Mouse (Mus musculus) thymus, postnatal 0 days (tissue): ENCODE measurements around the gene Ccl5. TPM values are rescaled to one million over a fixed set of nuclear protein-coding genes. Genes with fewer than 3 reads are reported as not detected.
"Not testable (repeated sequence)": the region's sequence is repeated elsewhere in the genome, so short reads cannot be mapped to it uniquely, and the experiment has no call there.

ENCODE experiments used
- DNase-seq: peaks from one replicate; pipeline ENCODE4 v3.0.0-alpha.2; 2015; ENCODE audit warnings: low spot score
- polyA plus RNA-seq: library from polyadenylated mRNA; unstranded; fragments of >200 nt; fragmentation: Nextera tagmentation; extraction: Ambion mirVana; gene quantifications from 2 replicates; pipeline ENCODE4 v1.2.1, GENCODE M21; 2015

Gene Ccl5
- polyA plus RNA-seq = 44.9 and 47.3 TPM in 2 replicates

GRCm38 (mm10) chr11:83530360-83530759 is at the start of gene Ccl5:
Ccl5 (minus strand) TSS chr11:83530518.
- no peak for DNase-seq

- DNase-seq = no peak
Observed at GRCm38 (mm10) chr11:83578999-83579398, 48.7 kb upstream of the Ccl5 start.

GRCm38 (mm10) chr11:83578186-83578760 is 48.0 kb upstream of the Ccl5 start, which contains the start of gene Ccl9:
Ccl9 (minus strand) TSS chr11:83578636.
- DNase-seq = no peak

- DNase-seq = no peak
Observed at GRCm38 (mm10) chr11:83576927-83577555, 46.7 kb upstream of the Ccl5 start.

GRCm38 (mm10) chr11:83572834-83573233 is 42.5 kb upstream of the Ccl5 start:
- DNase-seq = no peak

GRCm38 (mm10) chr11:83572223-83572622 is 41.9 kb upstream of the Ccl5 start:
- DNase-seq = no peak

- no peak for DNase-seq
Observed at GRCm38 (mm10) chr11:83570189-83570588, 39.9 kb upstream of the Ccl5 start.

- no peak for DNase-seq
Observed at GRCm38 (mm10) chr11:83569249-83569648, 38.9 kb upstream of the Ccl5 start.

- DNase-seq = no peak
Observed at GRCm38 (mm10) chr11:83568786-83569185, 38.5 kb upstream of the Ccl5 start.

- no peak for DNase-seq
Observed at GRCm38 (mm10) chr11:83568061-83568460, 37.7 kb upstream of the Ccl5 start.

GRCm38 (mm10) chr11:83567311-83567710 is 37.0 kb upstream of the Ccl5 start:
- DNase-seq = no peak

GRCm38 (mm10) chr11:83566617-83567016 is 36.3 kb upstream of the Ccl5 start:
- DNase-seq = no peak

- DNase-seq = no peak
Observed at GRCm38 (mm10) chr11:83563754-83564153, 33.4 kb upstream of the Ccl5 start.

GRCm38 (mm10) chr11:83562311-83562887 is 32.1 kb upstream of the Ccl5 start:
- no peak for DNase-seq

GRCm38 (mm10) chr11:83560405-83560804 is 30.1 kb upstream of the Ccl5 start:
- DNase-seq = no peak

- DNase-seq = no peak
Observed at GRCm38 (mm10) chr11:83557074-83557473, 26.8 kb upstream of the Ccl5 start.

- DNase-seq = peak; percentile 48
Observed at GRCm38 (mm10) chr11:83556085-83556781, 25.9 kb upstream of the Ccl5 start.

- no peak for DNase-seq
Observed at GRCm38 (mm10) chr11:83551668-83552067, 21.4 kb upstream of the Ccl5 start.

GRCm38 (mm10) chr11:83551037-83551436 is 20.7 kb upstream of the Ccl5 start:
- not testable (repeated sequence) for DNase-seq

- DNase-seq = peak; percentile 34
Observed at GRCm38 (mm10) chr11:83550186-83550632, 19.9 kb upstream of the Ccl5 start.

GRCm38 (mm10) chr11:83544214-83544613 is 13.9 kb upstream of the Ccl5 start:
- no peak for DNase-seq

GRCm38 (mm10) chr11:83541415-83541814 is 11.1 kb upstream of the Ccl5 start:
- no peak for DNase-seq
